Mouse (Mus musculus): Measurements from ENCODE around the gene Tmem51.

GRCm38 (mm10) chr4:142077572-142078271 lies 6.4 kb downstream of the Tmem51 start:
- TF ChIP-seq POLR2A (IDR thresholded peaks at IDR 0.05; ENCODE audit: borderline replicate concordance, low read depth, low read length) (no peak), CTCF (IDR thresholded peaks at IDR 0.05; ENCODE audit: low read depth, low read length) (no peak)

Measured in bone marrow macrophage, adult 2 months (primary cell).